Mouse (Mus musculus) CH12.LX (cell line): ENCODE measurements at regions not wholly inside any gene's neighbourhood (a gene's known extent, or its start where the extent isn't known, plus 50 kb on each side); places are given as distances from the start of the nearest gene placed in this dataset.

Experiments used
- DNase-seq: peaks from one replicate; pipeline ENCODE4 v3.0.0-alpha.2; 2013; ENCODE audit errors: extremely low read depth
- H3K27ac ChIP-seq: 2 replicates; pipeline ENCODE4 v1.5.1; 2012; ENCODE audit warnings: low read depth, mild to moderate bottlenecking, control low read depth, moderate library complexity; ENCODE audit not compliant: insufficient read depth
- H3K27me3 ChIP-seq: replicated peaks from 2 replicates; pipeline ENCODE3; 2012; ENCODE audit warnings: inconsistent platforms
- H3K36me3 ChIP-seq, 2 experiments: replicated peaks in 1 of 2; 2 replicates each; pipeline versions ENCODE3 to v1.6.1; 2012; ENCODE audit warnings: inconsistent platforms in 1 of 2, low read length in 1 of 2, mild to moderate bottlenecking in 1 of 2, mixed read lengths in 1 of 2, moderate library complexity in 1 of 2; ENCODE audit not compliant: control insufficient read depth in 1 of 2, insufficient read depth in 1 of 2
- H3K4me1 ChIP-seq, 2 experiments: 2 replicates each; pipeline ENCODE4 v1.6.1; 2012; ENCODE audit warnings: inconsistent platforms in 1 of 2, moderate library complexity in 1 of 2; ENCODE audit not compliant: insufficient read depth in 2 of 2, control insufficient read depth in 1 of 2
- H3K4me2 ChIP-seq: 2 replicates; pipeline ENCODE4 v1.6.1; 2012; ENCODE audit warnings: low read depth, mild to moderate bottlenecking, control low read depth; ENCODE audit not compliant: poor library complexity, insufficient read depth, severe bottlenecking
- H3K4me3 ChIP-seq, 3 experiments: fragments of 150-350 bp in 1 of 3; sonication (generic) in 1 of 3; replicated peaks in 1 of 3; 2 replicates each; pipeline versions ENCODE3 to v1.5.1; 2011 to 2012; ENCODE audit warnings: low read depth in 2 of 3, low read length in 2 of 3, mild to moderate bottlenecking in 2 of 3, moderate library complexity in 2 of 3, control low read depth in 1 of 3, improper control_type of control experiment in 1 of 3, inconsistent platforms in 1 of 3, mixed read lengths in 1 of 3; ENCODE audit not compliant: poor library complexity in 1 of 3
- H3K79me2 ChIP-seq: replicated peaks from 2 replicates; pipeline ENCODE4 v1.6.1; 2012; ENCODE audit warnings: mild to moderate bottlenecking, moderate library complexity; ENCODE audit not compliant: control insufficient read depth, poor library complexity, insufficient read depth, severe bottlenecking; ENCODE audit errors: extremely low read depth
- H3K9ac ChIP-seq: 2 replicates; pipeline ENCODE4 v1.6.1; 2012; ENCODE audit warnings: low read depth, mild to moderate bottlenecking, control low read depth, moderate library complexity; ENCODE audit not compliant: insufficient read depth
- H3K9me3 ChIP-seq: replicated peaks from 2 replicates; pipeline ENCODE3; 2012; ENCODE audit warnings: low read length, inconsistent platforms, mixed read lengths
- BHLHE40 ChIP-seq: IDR thresholded peaks from 2 replicates; pipeline ENCODE4 v1.6.1; 2011; ENCODE audit warnings: mild to moderate bottlenecking, low read depth, low read length, improper control_type of control experiment
- CHD1 ChIP-seq: IDR thresholded peaks from 2 replicates; pipeline ENCODE4 v1.6.1; 2012; ENCODE audit warnings: low read depth, low read length, improper control_type of control experiment, inconsistent platforms
- ELF1 ChIP-seq: IDR thresholded peaks from 2 replicates; pipeline ENCODE4 v1.6.1; 2014; ENCODE audit warnings: low read depth, mild to moderate bottlenecking, inconsistent platforms, low read length, improper control_type of control experiment
- EP300 ChIP-seq: IDR thresholded peaks from 2 replicates; pipeline ENCODE4 v1.6.1; 2011; ENCODE audit warnings: low read length, improper control_type of control experiment
- ETS1 ChIP-seq: conservative IDR thresholded peaks from 2 replicates; pipeline ENCODE4 v1.6.1; 2012; ENCODE audit warnings: low read depth, mild to moderate bottlenecking, inconsistent platforms, low read length, improper control_type of control experiment, moderate library complexity
- GABPA ChIP-seq: IDR thresholded peaks from 2 replicates; pipeline ENCODE4 v1.6.1; 2012; ENCODE audit warnings: low read depth, low read length, improper control_type of control experiment, inconsistent platforms; ENCODE audit not compliant: insufficient replicate concordance
- IRF4 ChIP-seq: IDR thresholded peaks from 2 replicates; pipeline ENCODE4 v1.6.1; 2014; ENCODE audit warnings: low read depth, mild to moderate bottlenecking, inconsistent platforms, low read length, improper control_type of control experiment
- MAX ChIP-seq: IDR thresholded peaks from 2 replicates; pipeline ENCODE4 v1.6.1; 2011; ENCODE audit warnings: low read length, improper control_type of control experiment
- MAZ ChIP-seq: IDR thresholded peaks from 2 replicates; pipeline ENCODE4 v1.6.1; 2012; ENCODE audit warnings: low read depth, mild to moderate bottlenecking, inconsistent platforms, low read length, improper control_type of control experiment, moderate library complexity
- MXI1 ChIP-seq: IDR thresholded peaks from 2 replicates; pipeline ENCODE4 v1.6.1; 2011; ENCODE audit warnings: mild to moderate bottlenecking, low read depth, low read length, improper control_type of control experiment
- MYC ChIP-seq: IDR thresholded peaks from 2 replicates; pipeline ENCODE4 v1.6.1; 2011; ENCODE audit warnings: low read depth, mild to moderate bottlenecking, improper control_type of control experiment, low read length
- NELFE ChIP-seq: IDR thresholded peaks from 2 replicates; pipeline ENCODE4 v1.6.1; 2011; ENCODE audit warnings: low read depth, low read length, improper control_type of control experiment
- POLR2A ChIP-seq: IDR thresholded peaks from 2 replicates; pipeline ENCODE4 v1.6.1; 2011; ENCODE audit warnings: low read depth, mild to moderate bottlenecking, improper control_type of control experiment, low read length
- POLR2AphosphoS2 ChIP-seq: IDR thresholded peaks from 2 replicates; pipeline ENCODE4 v1.6.1; 2011; ENCODE audit warnings: low read depth, low read length, improper control_type of control experiment
- RCOR1 ChIP-seq: conservative IDR thresholded peaks from 2 replicates; pipeline ENCODE4 v1.6.1; 2012; ENCODE audit warnings: low read depth, mild to moderate bottlenecking, inconsistent platforms, low read length, improper control_type of control experiment
- SMC3 ChIP-seq: IDR thresholded peaks from 2 replicates; pipeline ENCODE4 v1.6.1; 2011; ENCODE audit warnings: low read depth, low read length, improper control_type of control experiment
- USF1 ChIP-seq: IDR thresholded peaks from 2 replicates; pipeline ENCODE4 v1.6.1; 2014; ENCODE audit warnings: low read depth, mild to moderate bottlenecking, inconsistent platforms, low read length, improper control_type of control experiment
- USF2 ChIP-seq: conservative IDR thresholded peaks from 2 replicates; pipeline ENCODE4 v1.6.1; 2011; ENCODE audit warnings: low read depth, low read length, improper control_type of control experiment
- ZMIZ1 ChIP-seq: IDR thresholded peaks from 2 replicates; pipeline ENCODE4 v1.6.1; 2012; ENCODE audit warnings: low read depth, mild to moderate bottlenecking, inconsistent platforms, low read length, improper control_type of control experiment
- dilution Hi-C: fragments of 300-500 bp; cut with MboI; formaldehyde crosslinking; loops from 2 replicates; pipeline ENCODE4 v1.14.3; 2020; ENCODE audit warnings: low sequenced_read_pairs; ENCODE audit not compliant: extremely low pct_unique_long_range_greater_than_20kb, extremely low pct_ligation_motif_present
- in situ Hi-C: fragments of 300-500 bp; cut with MboI; formaldehyde crosslinking; loops from 3 replicates; pipeline ENCODE4 v1.14.3; 2019; ENCODE audit warnings: low sequenced_read_pairs, low pct_ligation_motif_present, low pct_unique_long_range_greater_than_20kb, mixed read lengths

DNA sequence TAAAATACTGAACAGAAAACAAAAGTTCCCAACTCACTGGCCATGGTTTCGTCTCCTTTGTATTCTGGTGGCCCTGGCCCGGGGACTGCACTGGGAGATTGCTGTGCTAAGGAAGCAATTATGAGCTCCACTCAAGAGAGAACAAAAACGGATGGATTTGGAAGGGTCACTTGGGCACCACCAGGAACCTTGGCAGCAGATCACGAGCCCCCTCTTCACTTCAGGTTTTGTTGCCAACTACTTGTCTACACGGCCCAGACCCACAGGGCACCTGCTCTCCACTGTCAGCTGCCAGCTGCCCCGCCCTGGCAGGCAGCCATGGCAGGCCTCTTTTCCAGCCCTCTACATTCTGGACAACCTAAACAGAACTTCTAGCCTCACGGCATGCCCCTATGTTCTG is 199.8 kb upstream of the Klf14 start:
- Histone ChIP-seq H3K4me1 (peaks cover 45 to 88% of the 10 kb centered on the region in 2 experiments), H3K4me3 (no peak overlapping the region), H3K27ac (peak overlapping the region; percentile 14; the same call in 1 of the 2 replicates), H3K9me3 (no peaks in the 10 kb centered on the region), H3K27me3 (no peaks in the 10 kb centered on the region), H3K4me2 (no peak overlapping the region), H3K9ac (no peak overlapping the region), H3K79me2 (0 out of 2 replicates have a peak, but pooled peaks cover 9% of the 10 kb centered on the region), H3K36me3 (peaks cover 13 to 65% of the 10 kb centered on the region in 2 experiments)
- in situ Hi-C loops = no loop called here
- dilution Hi-C loops = no loop called here
- TF ChIP-seq USF2 (no peak), SMC3 (no peak), ETS1 (no peak), BHLHE40 (no peak), GABPA (no peak)
- no peak for DNase-seq

DNA sequence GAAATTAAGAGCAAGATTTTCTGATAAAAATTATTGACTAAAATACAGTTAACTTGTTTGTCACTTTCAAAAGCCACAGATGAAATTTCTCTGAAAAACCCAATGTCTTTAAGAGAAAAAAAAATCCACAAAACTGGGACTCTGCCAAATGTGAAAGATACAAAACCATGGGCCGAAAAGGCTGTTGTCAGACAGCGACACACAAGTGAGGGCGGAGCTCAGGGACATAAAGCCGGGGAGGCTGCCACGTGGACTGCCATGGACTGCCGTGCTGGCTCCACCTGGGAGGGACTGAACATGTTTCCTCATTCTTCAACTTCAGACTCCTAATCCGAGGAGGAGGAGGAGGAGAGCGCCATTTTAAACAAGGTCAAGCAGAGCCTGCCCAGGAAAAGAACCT is 200.4 kb upstream of the Klf14 start:
- Histone ChIP-seq H3K27me3 (no peaks in the 10 kb centered on the region), H3K36me3 (peaks cover 17 to 66% of the 10 kb centered on the region in 2 experiments), H3K4me1 (peaks cover 48 to 91% of the 10 kb centered on the region in 2 experiments), H3K79me2 (0 out of 2 replicates have a peak, but pooled peaks cover 9% of the 10 kb centered on the region), H3K27ac (peak overlapping the region; percentile 57), H3K9me3 (no peaks in the 10 kb centered on the region), H3K4me3 (peak overlapping the region in 1 of 3 experiments; percentile 16), H3K9ac (peak overlapping the region; percentile 34), H3K4me2 (peak overlapping the region; percentile 19; the same call in 1 of the 2 replicates)
- DNase-seq = peak; percentile 63
- dilution Hi-C loops (no loop called here), in situ Hi-C loops (no loop called here)
- TF ChIP-seq MAX (peak; percentile 87), ZMIZ1 (no peak), POLR2A (peak; percentile 55; the same call in 1 of the 2 replicates), MYC (peak; percentile 88; the same call in 1 of the 2 replicates), MXI1 (peak; percentile 92), NELFE (no peak)

DNA sequence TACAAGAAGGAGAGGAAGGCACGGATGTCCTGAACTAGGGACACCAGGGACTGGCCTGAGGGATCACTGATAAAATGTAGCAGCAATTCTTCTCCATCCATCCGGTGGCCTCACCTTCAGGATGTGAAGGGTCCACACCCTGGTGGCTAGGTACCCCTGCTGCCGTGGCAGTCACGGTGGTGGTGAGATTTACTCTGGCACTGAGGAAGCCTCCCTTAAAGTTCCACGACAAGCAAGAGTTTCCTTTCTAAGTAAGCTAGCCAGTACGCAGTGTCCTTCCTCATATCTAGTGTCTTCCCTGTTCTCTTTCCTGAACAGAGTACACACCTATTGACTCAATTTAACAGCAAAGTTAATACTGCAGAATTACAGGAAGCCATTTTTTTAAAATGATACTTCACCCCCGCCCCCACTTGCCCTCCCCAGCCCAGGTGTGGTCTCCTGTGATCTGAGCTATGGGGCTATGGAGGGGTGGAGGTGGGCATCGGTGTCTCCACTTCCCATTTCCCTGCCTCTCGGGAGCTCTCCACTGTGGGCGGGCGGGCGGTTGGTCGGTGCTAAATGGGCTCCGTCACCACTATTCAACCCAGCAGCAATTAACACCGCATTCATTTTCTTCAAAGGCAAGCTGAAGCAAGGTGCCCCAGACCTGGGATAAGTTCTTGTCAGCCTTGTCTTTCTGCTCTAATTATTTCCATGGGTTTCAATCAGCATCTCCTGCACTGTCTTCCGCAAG is 201.2 kb upstream of the Klf14 start:
- DNase-seq = no peak
- peak overlapping the region; percentile 19; the same call in 1 of the 2 replicates for H3K4me2 ChIP-seq
- in situ Hi-C loops (no loop called here), dilution Hi-C loops (no loop called here)
- H3K27me3 ChIP-seq = no peaks in the 10 kb centered on the region
- peak overlapping the region; percentile 55 for H3K27ac ChIP-seq
- H3K9me3 ChIP-seq = no peaks in the 10 kb centered on the region
- H3K36me3 ChIP-seq = peaks cover 23 to 66% of the 10 kb centered on the region in 2 experiments
- peak overlapping the region; percentile 34; the same call in 1 of the 2 replicates for H3K9ac ChIP-seq
- peak overlapping the region in 1 of 3 experiments; percentile 20 for H3K4me3 ChIP-seq
- TF ChIP-seq POLR2AphosphoS2 (no peak), ELF1 (no peak), IRF4 (no peak), SMC3 (no peak), EP300 (no peak), CHD1 (no peak), USF1 (no peak), RCOR1 (no peak), ETS1 (no peak), USF2 (no peak), MAZ (no peak), MYC (no peak)
- H3K4me1 ChIP-seq = peaks cover 50 to 91% of the 10 kb centered on the region in 2 experiments
- 0 out of 2 replicates have a peak, but pooled peaks cover 9% of the 10 kb centered on the region for H3K79me2 ChIP-seq
